Mouse (Mus musculus) kidney, embryonic 16.5 days (tissue): Measurements from ENCODE around the gene Nox1. TPM values are rescaled to one million over a fixed set of nuclear protein-coding genes. Genes with fewer than 3 reads are reported as not detected.

Source experiments
- ATAC-seq: fragments of 200-750 bp; cut with Nextera tagmentation; 2 replicates; pipeline ENCODE4 v1.8.0; 2017; ENCODE audit warnings: moderate TSS enrichment; ENCODE audit not compliant: low FRiP score, low TSS enrichment
- H3K27ac ChIP-seq: fragments of 300-500 bp; sonication (generic); 2 replicates; pipeline ENCODE4 v1.5.1; 2014; ENCODE audit warnings: low read length
- H3K27me3 ChIP-seq: fragments of 300-500 bp; sonication (generic); 2 replicates; pipeline ENCODE4 v1.6.1; 2014; ENCODE audit warnings: low read length, control low read depth, mixed read lengths; ENCODE audit not compliant: insufficient read depth
- H3K36me3 ChIP-seq: fragments of 300-500 bp; sonication (generic); 2 replicates; pipeline ENCODE4 v1.6.1; 2014; ENCODE audit warnings: low read length, control low read depth, mixed read lengths; ENCODE audit not compliant: insufficient read depth
- H3K4me1 ChIP-seq: fragments of 300-500 bp; sonication (generic); 2 replicates; pipeline ENCODE4 v1.6.1; 2014; ENCODE audit warnings: low read length, control low read depth, mixed read lengths; ENCODE audit not compliant: insufficient read depth
- H3K4me2 ChIP-seq: fragments of 300-500 bp; sonication (generic); replicated peaks from 2 replicates; pipeline ENCODE4 v1.6.1; 2014; ENCODE audit warnings: low read depth, low read length
- H3K4me3 ChIP-seq: fragments of 300-500 bp; sonication (generic); 2 replicates; pipeline ENCODE4 v1.5.1; 2014; ENCODE audit warnings: mild to moderate bottlenecking, low read length
- H3K9ac ChIP-seq: fragments of 300-500 bp; sonication (generic); replicated peaks from 2 replicates; pipeline ENCODE4 v1.6.1; 2014; ENCODE audit warnings: low read length
- H3K9me3 ChIP-seq: fragments of 300-500 bp; sonication (generic); 2 replicates; pipeline ENCODE4 v1.6.1; 2016; ENCODE audit warnings: low read length, control low read depth
- WGBS: fragments of 180-500 bp; shearing (Covaris S2); extraction: QIAGEN DNeasy Blood & Tissue Kit; methylation state at CpG from one replicate; pipeline ENCODE4 v1.1.7; 2014; 5-methylcytosine and 5-hydroxymethylcytosine counted together
- polyA plus RNA-seq: library from polyadenylated mRNA; unstranded; fragments of >200 nt; fragmentation: Nextera tagmentation; extraction: Ambion mirVana; gene quantifications from 2 replicates; pipeline ENCODE4 v1.2.1, GENCODE M21; 2015

The Nox1 gene
- polyA plus RNA-seq, 1 experiment from 2014 or later, result 0.19 TPM

DNA sequence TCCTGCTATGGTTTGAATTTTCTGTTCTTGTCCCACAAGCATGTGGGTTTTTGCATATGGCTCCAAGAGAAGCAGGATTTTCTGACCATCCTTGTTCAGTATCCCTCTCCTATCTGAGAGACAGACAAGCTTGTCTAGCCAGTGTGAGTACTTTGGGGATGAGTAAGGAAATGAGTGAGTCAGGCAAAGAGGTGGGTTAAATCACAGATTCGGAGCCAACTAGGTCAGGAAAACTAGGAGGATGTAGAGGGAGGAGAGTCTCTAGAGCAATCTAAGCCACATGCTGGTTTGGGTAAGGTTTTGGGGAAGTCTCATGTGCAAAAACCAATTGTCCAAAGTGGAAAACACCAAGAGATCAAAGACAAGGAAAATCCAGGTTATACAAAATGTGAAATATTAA lies 80.2 kb downstream of the Nox1 start:
- no peaks in the 10 kb centered on the region for H3K36me3 ChIP-seq
- no peak overlapping the region for H3K4me3 ChIP-seq
- H3K9ac ChIP-seq, result no peak overlapping the region
- H3K9me3 ChIP-seq, result no peaks in the 10 kb centered on the region
- H3K4me2 ChIP-seq, result no peak overlapping the region
- H3K4me1 ChIP-seq, result no peaks in the 10 kb centered on the region
- WGBS, result 96% methylated on average over 1 of the region's 1 CpGs
- ATAC-seq, result no peak
- peaks cover 18% of the 10 kb centered on the region; the same call in 1 of the 2 replicates for H3K27me3 ChIP-seq
- H3K27ac ChIP-seq, result no peak overlapping the region

DNA sequence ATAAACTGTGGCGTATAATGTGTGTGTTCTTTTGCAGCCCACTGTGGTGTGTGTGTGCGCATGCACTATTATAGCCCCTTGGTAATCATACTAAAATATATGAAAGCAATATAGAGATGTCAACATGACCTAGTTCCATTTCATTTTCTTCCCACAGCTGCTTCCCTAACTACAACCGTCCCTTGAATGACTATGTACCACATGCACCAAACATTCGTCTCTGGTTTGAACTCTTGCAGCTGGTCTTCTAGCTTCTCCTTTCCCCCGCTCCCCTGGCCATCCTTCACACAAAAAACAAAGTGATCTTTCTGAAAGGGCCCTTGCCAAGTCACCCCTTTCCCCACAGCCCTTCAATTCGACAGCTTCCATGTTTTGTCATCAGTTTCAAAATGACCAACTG lies 81.7 kb downstream of the Nox1 start:
- H3K4me1 ChIP-seq, result no peaks in the 10 kb centered on the region

GRCm38 (mm10) chrX:134133821-134134220 lies 87.9 kb downstream of the Nox1 start:
- peaks cover 17% of the 10 kb centered on the region; the same call in 1 of the 2 replicates for H3K27me3 ChIP-seq
- H3K9ac ChIP-seq, result no peak overlapping the region
- H3K4me3 ChIP-seq, result no peak overlapping the region
- no peaks in the 10 kb centered on the region for H3K9me3 ChIP-seq
- no peaks in the 10 kb centered on the region for H3K36me3 ChIP-seq
- no peak overlapping the region for H3K4me2 ChIP-seq
- H3K27ac ChIP-seq, result no peak overlapping the region
- no peak for ATAC-seq
- 64% methylated on average over 3 of the region's 3 CpGs for WGBS
- no peaks in the 10 kb centered on the region for H3K4me1 ChIP-seq

More for the DNA sequence above, 81.7 kb downstream of the Nox1 start:
- peaks cover 18% of the 10 kb centered on the region; the same call in 1 of the 2 replicates for H3K27me3 ChIP-seq
- no peaks in the 10 kb centered on the region for H3K36me3 ChIP-seq
- H3K9me3 ChIP-seq, result no peaks in the 10 kb centered on the region
- no peak overlapping the region for H3K27ac ChIP-seq
- whole genome bisulfite sequencing, result 82% methylated on average over 6 of the region's 6 CpGs
- no peak for ATAC-seq
- H3K4me2 ChIP-seq, result no peak overlapping the region
- H3K9ac ChIP-seq, result no peak overlapping the region
- no peak overlapping the region for H3K4me3 ChIP-seq

DNA sequence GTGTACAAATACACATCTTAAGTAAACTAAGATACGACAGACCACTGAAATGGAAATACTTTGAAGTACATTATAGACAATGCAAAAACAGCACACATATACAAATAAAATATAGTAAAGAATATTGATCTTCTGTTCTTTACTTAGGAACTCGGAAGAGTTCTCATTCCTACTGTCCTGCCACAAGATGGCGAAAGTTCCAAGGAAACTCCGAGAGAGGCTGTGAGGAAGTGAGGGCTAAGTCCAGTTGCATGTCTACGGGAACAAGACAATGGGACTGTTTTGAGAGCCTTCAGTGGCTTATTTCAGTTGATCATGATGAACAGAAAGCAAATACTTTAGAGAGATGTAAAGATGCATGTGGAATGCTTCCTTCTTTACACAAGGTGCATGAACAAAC lies 89.5 kb downstream of the Nox1 start:
- Histone ChIP-seq H3K36me3 (no peaks in the 10 kb centered on the region), H3K27me3 (peaks cover 16% of the 10 kb centered on the region; the same call in 1 of the 2 replicates), H3K9ac (no peak overlapping the region), H3K4me2 (no peak overlapping the region), H3K4me3 (no peak overlapping the region), H3K9me3 (no peaks in the 10 kb centered on the region), H3K4me1 (no peaks in the 10 kb centered on the region), H3K27ac (no peak overlapping the region)
- no peak for ATAC-seq
- 28% methylated on average over 5 of the region's 5 CpGs for WGBS

- WGBS, result 89% methylated on average over 3 of the region's 3 CpGs
- no peak overlapping the region for H3K9ac ChIP-seq
- peaks cover 12% of the 10 kb centered on the region; the same call in 1 of the 2 replicates for H3K27me3 ChIP-seq
- H3K36me3 ChIP-seq, result no peaks in the 10 kb centered on the region
- ATAC-seq, result no peak
- H3K4me3 ChIP-seq, result no peak overlapping the region
- H3K9me3 ChIP-seq, result no peaks in the 10 kb centered on the region
- no peak overlapping the region for H3K27ac ChIP-seq
- H3K4me1 ChIP-seq, result no peaks in the 10 kb centered on the region
- no peak overlapping the region for H3K4me2 ChIP-seq
These were observed 93.2 kb downstream of the Nox1 start for GRCm38 (mm10) chrX:134128549-134128948.

GRCm38 (mm10) chrX:134116417-134116816 lies 105.3 kb downstream of the Nox1 start:
- Histone ChIP-seq H3K4me1 (no peaks in the 10 kb centered on the region), H3K4me2 (no peak overlapping the region), H3K27ac (no peak overlapping the region), H3K4me3 (no peak overlapping the region), H3K9me3 (no peaks in the 10 kb centered on the region), H3K9ac (no peak overlapping the region), H3K36me3 (no peaks in the 10 kb centered on the region), H3K27me3 (no peaks in the 10 kb centered on the region; the same call in 1 of the 2 replicates)
- ATAC-seq, result no peak
- WGBS, result 70% methylated on average over 3 of the region's 3 CpGs

GRCm38 (mm10) chrX:134111767-134112166 lies 110.0 kb downstream of the Nox1 start:
- ATAC-seq, result no peak
- WGBS, result 76% methylated on average over 3 of the region's 3 CpGs
- no peak overlapping the region for H3K27ac ChIP-seq
- H3K4me3 ChIP-seq, result no peak overlapping the region
- no peaks in the 10 kb centered on the region for H3K4me1 ChIP-seq
- peaks cover 8% of the 10 kb centered on the region; the same call in 1 of the 2 replicates for H3K27me3 ChIP-seq
- H3K36me3 ChIP-seq, result no peaks in the 10 kb centered on the region
- H3K9ac ChIP-seq, result no peak overlapping the region
- H3K9me3 ChIP-seq, result no peaks in the 10 kb centered on the region
- no peak overlapping the region for H3K4me2 ChIP-seq

DNA sequence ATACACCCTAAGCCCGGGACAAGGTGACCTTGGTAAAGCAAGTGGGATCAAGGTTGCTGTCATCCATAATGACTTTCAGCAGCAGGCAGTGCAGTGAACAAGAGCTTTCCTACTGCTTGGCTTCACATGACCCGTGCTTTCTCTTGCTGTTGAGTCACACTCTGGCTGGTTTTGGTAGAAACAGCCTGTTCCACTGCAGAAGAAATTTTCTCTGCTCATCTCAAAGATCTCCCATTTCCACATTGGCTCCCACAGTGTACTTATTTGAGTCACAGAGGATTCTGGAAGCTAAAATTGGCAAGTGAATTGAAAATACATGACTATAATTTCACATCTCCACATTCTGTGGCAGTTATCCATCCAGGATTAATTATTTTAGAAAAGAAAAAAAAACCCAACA lies 119.1 kb downstream of the Nox1 start:
- WGBS, result 78% methylated on average over 2 of the region's 2 CpGs
- Histone ChIP-seq H3K27me3 (no peaks in the 10 kb centered on the region; the same call in 1 of the 2 replicates), H3K4me3 (no peak overlapping the region), H3K9ac (no peak overlapping the region), H3K4me2 (no peak overlapping the region), H3K4me1 (no peaks in the 10 kb centered on the region), H3K27ac (no peak overlapping the region), H3K9me3 (no peaks in the 10 kb centered on the region), H3K36me3 (no peaks in the 10 kb centered on the region)
- no peak for ATAC-seq

DNA sequence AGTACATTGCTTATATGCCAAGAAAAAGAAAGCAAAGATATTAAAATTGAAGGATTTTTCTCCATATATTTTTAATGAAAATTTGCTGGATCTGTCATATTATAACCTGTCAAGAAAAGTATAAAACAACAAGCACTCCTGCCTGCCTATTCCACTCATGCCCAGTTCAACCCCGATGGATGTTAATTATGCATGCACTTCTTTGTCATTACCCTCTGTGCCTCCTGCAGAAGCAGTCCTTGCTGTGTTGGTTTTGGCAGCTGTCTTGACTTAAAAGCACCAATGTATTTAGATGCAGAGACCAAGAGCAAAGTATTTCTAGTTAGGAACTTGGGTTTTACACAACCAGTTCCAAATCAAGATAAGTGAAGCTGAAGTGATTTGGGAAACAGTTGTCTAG lies 136.3 kb downstream of the Nox1 start:
- Histone ChIP-seq H3K36me3 (0 out of 2 replicates have a peak, but pooled peaks cover 2% of the 10 kb centered on the region), H3K4me2 (no peak overlapping the region), H3K4me1 (no peaks in the 10 kb centered on the region), H3K27ac (no peak overlapping the region), H3K27me3 (no peaks in the 10 kb centered on the region), H3K9ac (no peak overlapping the region), H3K4me3 (no peak overlapping the region), H3K9me3 (no peaks in the 10 kb centered on the region)
- no peak for ATAC-seq
- WGBS, result 84% methylated on average over 1 of the region's 1 CpGs

DNA sequence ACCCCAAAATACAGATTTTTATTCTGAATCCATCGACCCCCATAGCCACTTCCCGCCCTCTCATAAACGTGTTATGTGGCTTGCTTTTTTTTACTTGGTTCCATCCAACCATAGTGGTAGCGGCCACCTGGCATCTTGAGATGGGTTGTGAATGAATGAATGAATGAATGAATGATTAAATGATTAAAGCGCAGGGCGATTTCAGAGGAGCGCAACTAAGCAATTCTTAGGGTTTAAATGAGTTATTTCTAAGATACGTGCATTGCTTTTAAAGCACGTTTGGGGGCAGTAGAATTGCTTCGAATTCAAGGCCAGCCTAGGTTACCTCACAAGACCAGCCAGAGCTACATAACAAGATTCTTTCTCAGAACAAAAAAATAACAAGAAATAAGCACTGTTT lies 162.0 kb downstream of the Nox1 start:
- no peak for ATAC-seq
- Histone ChIP-seq H3K4me1 (no peaks in the 10 kb centered on the region), H3K36me3 (no peaks in the 10 kb centered on the region), H3K27ac (peak overlapping the region; percentile 85; the same call in 1 of the 2 replicates), H3K27me3 (no peaks in the 10 kb centered on the region; the same call in 1 of the 2 replicates), H3K4me2 (peak overlapping the region; percentile 51), H3K4me3 (peak overlapping the region; percentile 65), H3K9me3 (no peaks in the 10 kb centered on the region), H3K9ac (peak overlapping the region; percentile 75)
- WGBS, result 22% methylated on average over 10 of the region's 10 CpGs
